In the genomic region with DNA sequence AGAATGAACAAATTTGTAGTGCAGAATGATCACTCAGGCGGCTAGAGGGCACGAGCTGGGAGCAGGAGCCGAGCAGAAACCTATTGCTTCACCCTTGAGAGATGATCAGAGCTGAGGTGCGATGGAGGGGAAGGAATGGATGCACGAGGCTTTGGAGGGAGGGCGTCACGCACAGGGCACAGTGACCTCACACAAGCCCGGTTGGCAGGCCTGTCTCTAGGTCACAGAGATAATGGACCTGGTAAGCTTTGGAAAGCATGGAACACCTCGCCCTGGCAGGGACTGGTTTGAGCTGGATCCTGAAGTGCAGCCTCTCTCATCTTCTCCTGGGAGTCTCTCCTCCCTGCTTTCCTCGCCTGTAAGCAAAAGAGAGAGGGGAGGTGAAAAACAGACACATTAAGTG, we compare ENCODE assay signal across 7 mouse cellular contexts.
DNase-seq lines count a peak whose midpoint lies in the region; ATAC-seq lines count a peak whose summit lies in the region.

No protein-coding gene starts in this region.

- intact Hi-C loops in left cerebral cortex, postnatal 36 days (cut with DNase I), result no loop called here

- peaks cover 4% of the 10 kb centered on the region; the same call in 1 of the 2 replicates for H3K27me3 ChIP-seq in hindbrain, embryonic 13.5 days
- peaks cover 29% of the 10 kb centered on the region for H3K27me3 ChIP-seq in midbrain, embryonic 10.5 days (ENCODE audit: low read depth, poor library complexity, severe bottlenecking)

- peaks cover 25% of the 10 kb centered on the region for H3K4me1 ChIP-seq in hindbrain, embryonic 13.5 days (replicated peaks)
- H3K4me1 ChIP-seq in midbrain, embryonic 10.5 days, result peaks cover 36% of the 10 kb centered on the region

- no peak overlapping the region for H3K4me3 ChIP-seq in hindbrain, embryonic 13.5 days
- no peak overlapping the region for H3K4me3 ChIP-seq in midbrain, embryonic 10.5 days

- no peaks in the 10 kb centered on the region for H3K36me3 ChIP-seq in hindbrain, embryonic 13.5 days
- no peaks in the 10 kb centered on the region for H3K36me3 ChIP-seq in midbrain, embryonic 10.5 days

- no peak overlapping the region for H3K9ac ChIP-seq in hindbrain, embryonic 13.5 days

- ATAC-seq in hindbrain, embryonic 13.5 days (ENCODE audit: low FRiP score), result peak; percentile 40; the same call in 1 of the 2 replicates

- WGBS in hindbrain, embryonic 13.5 days, result 22% methylated on average over 10 of the region's 10 CpGs
- 53% methylated on average over 10 of the region's 10 CpGs for WGBS in midbrain, embryonic 10.5 days

- H3K27ac ChIP-seq in hindbrain, embryonic 13.5 days, result peak overlapping the region; percentile 81
- peak overlapping the region; percentile 72 for H3K27ac ChIP-seq in midbrain, embryonic 10.5 days (replicated peaks)

- no peaks in the 10 kb centered on the region for H3K9me3 ChIP-seq in hindbrain, embryonic 13.5 days
- H3K9me3 ChIP-seq in midbrain, embryonic 10.5 days (replicated peaks), result no peaks in the 10 kb centered on the region

- peak; percentile 12 for DNase-seq in ZHBTc4 (ENCODE audit: low read depth, low spot score)
- DNase-seq in cerebellum, adult 9-11 months, result peak; percentile 42
- DNase-seq in midbrain, embryonic 10.5 days (ENCODE audit: low spot score), result peak; percentile 18
- no peak for DNase-seq in urinary bladder, postnatal 14 days (ENCODE audit: low spot score)
- DNase-seq in right cerebral cortex, postnatal 4 days, result no peak
- DNase-seq in left cerebral cortex, postnatal 36 days (ENCODE audit: low spot score in 2 of 2), result no peak

- H3K4me2 ChIP-seq in hindbrain, embryonic 13.5 days, result no peak overlapping the region

Comparison
In these comparisons a context has a peak if more than half of its experiments do, and no peak if none do; other contexts are left out.
1. DNase-seq: peak in ZHBTc4 (single experiment), cerebellum, adult 9-11 months (single experiment) and midbrain, embryonic 10.5 days (single experiment); none in urinary bladder, postnatal 14 days (single experiment), right cerebral cortex, postnatal 4 days (single experiment) and left cerebral cortex, postnatal 36 days (0 of 2).